Mouse (Mus musculus) E14TG2a.4 (cell line): ENCODE results near the gene Gm20696.

Experiments
- H3K27me3 ChIP-seq: 2 replicates; pipeline ENCODE4 v1.6.1; 2014; ENCODE audit warnings: low read length, control low read depth; ENCODE audit not compliant: insufficient read depth
- H3K36me3 ChIP-seq: 2 replicates; pipeline ENCODE4 v1.6.1; 2014; ENCODE audit warnings: low read length, control low read depth; ENCODE audit not compliant: insufficient read depth
- H3K4me1 ChIP-seq: replicated peaks from 2 replicates; pipeline ENCODE4 v1.6.1; 2014; ENCODE audit warnings: low read depth, low read length, control low read depth
- H3K4me3 ChIP-seq: replicated peaks from 2 replicates; pipeline ENCODE4 v1.5.1; 2014; ENCODE audit warnings: mild to moderate bottlenecking, low read length
- H3K9me3 ChIP-seq: 2 replicates; pipeline ENCODE4 v1.6.1; 2014; ENCODE audit warnings: low read length, control low read depth
- CTCF ChIP-seq: conservative IDR thresholded peaks from 2 replicates; pipeline ENCODE4 v1.5.1; 2014; ENCODE audit warnings: low read length
- NANOG ChIP-seq: IDR thresholded peaks from 2 replicates; pipeline ENCODE4 v1.6.1; 2014; ENCODE audit warnings: borderline replicate concordance, low read length, mixed read lengths
- POU5F1 ChIP-seq: IDR thresholded peaks from 2 replicates; pipeline ENCODE4 v1.6.1; 2014; ENCODE audit warnings: low read length, borderline replicate concordance

Gene Gm20696

GRCm38 (mm10) chr6:99666318-99667171 lies at the start of gene Gm20696, which contains the start of gene Eif4e3:
Gene Gm20696, minus strand, starts transcription at chr6:99666797.
Gene Eif4e3, minus strand, starts transcription at chr6:99666771.
- H3K9me3 ChIP-seq = no peaks in the 10 kb centered on the region
- TF ChIP-seq NANOG (no peak), POU5F1 (no peak), CTCF (no peak)
- H3K4me1 ChIP-seq = peaks cover 22% of the 10 kb centered on the region; the same call in 1 of the 2 replicates
- peaks cover 55% of the 10 kb centered on the region for H3K27me3 ChIP-seq
- H3K4me3 ChIP-seq = peak within 1 kb of the TSS; percentile 83
- no peaks in the 10 kb centered on the region for H3K36me3 ChIP-seq

GRCm38 (mm10) chr6:99715913-99716312 lies 49.3 kb upstream of the Gm20696 start:
- Histone ChIP-seq H3K4me1 (peaks cover 27% of the 10 kb centered on the region), H3K36me3 (no peaks in the 10 kb centered on the region), H3K27me3 (no peaks in the 10 kb centered on the region), H3K9me3 (no peaks in the 10 kb centered on the region), H3K4me3 (no peak overlapping the region)
- TF ChIP-seq CTCF (no peak), NANOG (no peak), POU5F1 (no peak)

GRCm38 (mm10) chr6:99715191-99715590 lies 48.6 kb upstream of the Gm20696 start:
- Histone ChIP-seq H3K27me3 (no peaks in the 10 kb centered on the region), H3K36me3 (no peaks in the 10 kb centered on the region), H3K4me1 (peaks cover 27% of the 10 kb centered on the region), H3K9me3 (no peaks in the 10 kb centered on the region), H3K4me3 (no peak overlapping the region)
- TF ChIP-seq POU5F1 (peak; percentile 34; the same call in 1 of the 2 replicates), NANOG (no peak), CTCF (0 out of 2 replicates have a peak, but pooled peaks have one; percentile 5)

GRCm38 (mm10) chr6:99713256-99713655 lies 46.7 kb upstream of the Gm20696 start:
- no peak overlapping the region for H3K4me3 ChIP-seq
- TF ChIP-seq POU5F1 = no peak
- no peak for TF ChIP-seq NANOG
- TF ChIP-seq CTCF = no peak
- 0 out of 2 replicates have a peak, but pooled peaks cover 2% of the 10 kb centered on the region for H3K27me3 ChIP-seq
- no peaks in the 10 kb centered on the region for H3K9me3 ChIP-seq
- H3K4me1 ChIP-seq = peaks cover 27% of the 10 kb centered on the region
- H3K36me3 ChIP-seq = no peaks in the 10 kb centered on the region

- no peaks in the 10 kb centered on the region for H3K9me3 ChIP-seq
- H3K4me1 ChIP-seq = peaks cover 27% of the 10 kb centered on the region
- no peaks in the 10 kb centered on the region for H3K36me3 ChIP-seq
- TF ChIP-seq NANOG (no peak), CTCF (no peak), POU5F1 (no peak)
- no peak overlapping the region for H3K4me3 ChIP-seq
- H3K27me3 ChIP-seq = 0 out of 2 replicates have a peak, but pooled peaks cover 2% of the 10 kb centered on the region
Observed at GRCm38 (mm10) chr6:99711576-99712101, 45.0 kb upstream of the Gm20696 start.

- Histone ChIP-seq H3K4me3 (no peak overlapping the region), H3K9me3 (no peaks in the 10 kb centered on the region), H3K4me1 (peaks cover 8% of the 10 kb centered on the region; the same call in 1 of the 2 replicates), H3K27me3 (peaks cover 51% of the 10 kb centered on the region), H3K36me3 (no peaks in the 10 kb centered on the region)
- TF ChIP-seq POU5F1 (no peak), NANOG (no peak), CTCF (no peak)
Observed at GRCm38 (mm10) chr6:99700484-99700883, 33.9 kb upstream of the Gm20696 start.

- TF ChIP-seq CTCF (no peak), POU5F1 (no peak), NANOG (no peak)
- peaks cover 11% of the 10 kb centered on the region for H3K4me1 ChIP-seq
- H3K9me3 ChIP-seq = peaks cover 4% of the 10 kb centered on the region; the same call in 1 of the 2 replicates
- peaks cover 85% of the 10 kb centered on the region for H3K27me3 ChIP-seq
- H3K4me3 ChIP-seq = peak overlapping the region; percentile 80
- no peaks in the 10 kb centered on the region for H3K36me3 ChIP-seq
Observed at GRCm38 (mm10) chr6:99692916-99693841, 26.6 kb upstream of the Gm20696 start.
